Mouse (Mus musculus) midbrain, embryonic 11.5 days (tissue): ENCODE data around the gene B3gntl1. TPM values are rescaled to one million over a fixed set of nuclear protein-coding genes. Genes with fewer than 3 reads are reported as not detected.

Experiments used
- ATAC-seq: fragments of 200-750 bp; cut with Nextera tagmentation; 2 replicates; pipeline ENCODE4 v1.8.0; 2017; ENCODE audit warnings: moderate TSS enrichment, moderate library complexity; ENCODE audit not compliant: low FRiP score
- DNase-seq: peaks from one replicate; pipeline ENCODE4 v3.0.0; 2015; ENCODE audit warnings: low spot score; ENCODE audit errors: missing footprints
- H3K27ac ChIP-seq: fragments of 300-500 bp; sonication (generic); 2 replicates; pipeline ENCODE4 v1.5.1; 2014; ENCODE audit warnings: low read depth, low read length
- H3K27me3 ChIP-seq: fragments of 300-500 bp; sonication (generic); 2 replicates; pipeline ENCODE4 v1.6.1; 2014; ENCODE audit warnings: mild to moderate bottlenecking, low read length, moderate library complexity, mixed read lengths; ENCODE audit not compliant: control insufficient read depth, insufficient read depth
- H3K36me3 ChIP-seq: fragments of 300-500 bp; sonication (generic); 2 replicates; pipeline ENCODE4 v1.6.1; 2014; ENCODE audit warnings: mild to moderate bottlenecking, low read length, moderate library complexity, mixed read lengths; ENCODE audit not compliant: control insufficient read depth, insufficient read depth
- H3K4me1 ChIP-seq: fragments of 300-500 bp; sonication (generic); 2 replicates; pipeline ENCODE4 v1.6.1; 2014; ENCODE audit warnings: low read length; ENCODE audit not compliant: control insufficient read depth, insufficient read depth
- H3K4me2 ChIP-seq: fragments of 300-500 bp; sonication (generic); 2 replicates; pipeline ENCODE4 v1.6.1; 2014; ENCODE audit warnings: mild to moderate bottlenecking, moderate library complexity
- H3K4me3 ChIP-seq: fragments of 300-500 bp; sonication (generic); 2 replicates; pipeline ENCODE4 v1.5.1; 2014; ENCODE audit warnings: low read depth, low read length
- H3K9ac ChIP-seq: fragments of 300-500 bp; sonication (generic); 2 replicates; pipeline ENCODE4 v1.6.1; 2014; ENCODE audit warnings: low read length
- H3K9me3 ChIP-seq: fragments of 300-500 bp; sonication (generic); 2 replicates; pipeline ENCODE4 v1.6.1; 2016; ENCODE audit warnings: low read length; ENCODE audit not compliant: control insufficient read depth
- WGBS: fragments of 180-500 bp; shearing (Covaris S2); extraction: QIAGEN DNeasy Blood & Tissue Kit; methylation state at CpG from one replicate; pipeline ENCODE4 v1.1.7; 2014; 5-methylcytosine and 5-hydroxymethylcytosine counted together
- polyA plus RNA-seq: library from polyadenylated mRNA; unstranded; fragments of >200 nt; fragmentation: Nextera tagmentation; extraction: Ambion mirVana; gene quantifications from 2 replicates; pipeline ENCODE4 v1.2.1, GENCODE M21; 2014

B3gntl1 gene
- polyA plus RNA-seq, 1 experiment from 2014 or later: 5.6 TPM

- no peak overlapping the region for H3K27ac ChIP-seq
- ATAC-seq: no peak
- peaks cover 7% of the 10 kb centered on the region for H3K36me3 ChIP-seq
- H3K9me3 ChIP-seq: no peaks in the 10 kb centered on the region
- no peaks in the 10 kb centered on the region for H3K4me1 ChIP-seq
- H3K4me2 ChIP-seq: no peak overlapping the region
- no peak overlapping the region for H3K4me3 ChIP-seq
- no peak overlapping the region for H3K9ac ChIP-seq
- DNase-seq: no peak
- no peaks in the 10 kb centered on the region for H3K27me3 ChIP-seq
Measured at GRCm38 (mm10) chr11:121616501-121616900, 56.5 kb downstream of the B3gntl1 start.

GRCm38 (mm10) chr11:121615961-121616485, 56.9 kb downstream of the B3gntl1 start:
- no peak overlapping the region for H3K4me2 ChIP-seq
- WGBS: 90% methylated on average over 3 of the region's 3 CpGs
- peaks cover 7% of the 10 kb centered on the region for H3K36me3 ChIP-seq
- H3K9ac ChIP-seq: no peak overlapping the region
- no peak overlapping the region for H3K4me3 ChIP-seq
- DNase-seq (no peak), ATAC-seq (no peak)
- no peaks in the 10 kb centered on the region for H3K9me3 ChIP-seq
- no peaks in the 10 kb centered on the region for H3K4me1 ChIP-seq
- H3K27me3 ChIP-seq: no peaks in the 10 kb centered on the region
- no peak overlapping the region for H3K27ac ChIP-seq

- Histone ChIP-seq H3K9me3 (no peaks in the 10 kb centered on the region), H3K4me1 (no peaks in the 10 kb centered on the region), H3K4me3 (no peak overlapping the region), H3K27me3 (no peaks in the 10 kb centered on the region), H3K27ac (no peak overlapping the region), H3K9ac (no peak overlapping the region), H3K36me3 (0 out of 2 replicates have a peak, but pooled peaks cover 12% of the 10 kb centered on the region), H3K4me2 (no peak overlapping the region)
- no peak for ATAC-seq
- DNase-seq: no peak
Measured at GRCm38 (mm10) chr11:121610976-121611375, 62.0 kb downstream of the B3gntl1 start.

GRCm38 (mm10) chr11:121605604-121606003, 67.3 kb downstream of the B3gntl1 start:
- no peak for ATAC-seq
- H3K9me3 ChIP-seq: no peaks in the 10 kb centered on the region
- no peak overlapping the region for H3K27ac ChIP-seq
- H3K4me2 ChIP-seq: no peak overlapping the region
- no peaks in the 10 kb centered on the region for H3K4me1 ChIP-seq
- peaks cover 19% of the 10 kb centered on the region; the same call in 1 of the 2 replicates for H3K36me3 ChIP-seq
- H3K27me3 ChIP-seq: no peaks in the 10 kb centered on the region
- WGBS: 96% methylated on average over 6 of the region's 6 CpGs
- no peak overlapping the region for H3K9ac ChIP-seq
- no peak for DNase-seq
- H3K4me3 ChIP-seq: no peak overlapping the region

- Histone ChIP-seq H3K4me3 (no peak overlapping the region), H3K27ac (no peak overlapping the region), H3K4me2 (no peak overlapping the region), H3K36me3 (peaks cover 10% of the 10 kb centered on the region; the same call in 1 of the 2 replicates), H3K4me1 (no peaks in the 10 kb centered on the region), H3K27me3 (no peaks in the 10 kb centered on the region), H3K9me3 (no peaks in the 10 kb centered on the region), H3K9ac (no peak overlapping the region)
- 73% methylated on average over 3 of the region's 3 CpGs for WGBS
- DNase-seq: no peak
- ATAC-seq: no peak
Measured at GRCm38 (mm10) chr11:121601422-121601821, 71.5 kb downstream of the B3gntl1 start.

- H3K4me2 ChIP-seq: no peak overlapping the region
- DNase-seq (no peak), ATAC-seq (no peak)
- H3K4me3 ChIP-seq: no peak overlapping the region
- WGBS: 91% methylated on average over 6 of the region's 6 CpGs
- no peaks in the 10 kb centered on the region for H3K4me1 ChIP-seq
- no peaks in the 10 kb centered on the region for H3K27me3 ChIP-seq
- H3K9me3 ChIP-seq: no peaks in the 10 kb centered on the region
- H3K27ac ChIP-seq: no peak overlapping the region
- no peak overlapping the region for H3K9ac ChIP-seq
- no peaks in the 10 kb centered on the region; the same call in 1 of the 2 replicates for H3K36me3 ChIP-seq
Measured at GRCm38 (mm10) chr11:121597254-121597653, 75.7 kb downstream of the B3gntl1 start.

- Histone ChIP-seq H3K9me3 (no peaks in the 10 kb centered on the region), H3K4me2 (no peak overlapping the region)
- no peak for ATAC-seq
Measured at GRCm38 (mm10) chr11:121581856-121582255, 91.1 kb downstream of the B3gntl1 start.

More at GRCm38 (mm10) chr11:121581856-121582255, 91.1 kb downstream of the B3gntl1 start:
- H3K9ac ChIP-seq: no peak overlapping the region
- no peak overlapping the region for H3K27ac ChIP-seq
- H3K4me1 ChIP-seq: no peaks in the 10 kb centered on the region
- H3K4me3 ChIP-seq: no peak overlapping the region
- H3K36me3 ChIP-seq: no peaks in the 10 kb centered on the region
- DNase-seq: no peak
- no peaks in the 10 kb centered on the region for H3K27me3 ChIP-seq

Other genes starting within 250 kb of the B3gntl1 start
- gene Fn3k, start 238.2 kb downstream of the B3gntl1 start, polyA plus RNA-seq: 1.7 and 1.8 TPM in 2 replicates
- 33.6 and 36.9 TPM in 2 replicates for gene Tbcd, start 221.2 kb downstream of the B3gntl1 start, polyA plus RNA-seq
- gene Zfp750, start 153.8 kb downstream of the B3gntl1 start, polyA plus RNA-seq: 0.17 and 0.20 TPM in 2 replicates
- 10.5 and 10.7 TPM in 2 replicates for gene Metrnl, start 28.4 kb upstream of the B3gntl1 start, polyA plus RNA-seq
- gene Ptchd3, start 157.1 kb upstream of the B3gntl1 start, polyA plus RNA-seq: not detected in 2 replicates